Mouse (Mus musculus): ENCODE results near the gene Xkr7. TPM values are rescaled to one million over a fixed set of nuclear protein-coding genes. Genes with fewer than 3 reads are reported as not detected.

Gene Xkr7
- polyA plus RNA-seq, 1 experiment from 2014 or later: not detected

DNA sequence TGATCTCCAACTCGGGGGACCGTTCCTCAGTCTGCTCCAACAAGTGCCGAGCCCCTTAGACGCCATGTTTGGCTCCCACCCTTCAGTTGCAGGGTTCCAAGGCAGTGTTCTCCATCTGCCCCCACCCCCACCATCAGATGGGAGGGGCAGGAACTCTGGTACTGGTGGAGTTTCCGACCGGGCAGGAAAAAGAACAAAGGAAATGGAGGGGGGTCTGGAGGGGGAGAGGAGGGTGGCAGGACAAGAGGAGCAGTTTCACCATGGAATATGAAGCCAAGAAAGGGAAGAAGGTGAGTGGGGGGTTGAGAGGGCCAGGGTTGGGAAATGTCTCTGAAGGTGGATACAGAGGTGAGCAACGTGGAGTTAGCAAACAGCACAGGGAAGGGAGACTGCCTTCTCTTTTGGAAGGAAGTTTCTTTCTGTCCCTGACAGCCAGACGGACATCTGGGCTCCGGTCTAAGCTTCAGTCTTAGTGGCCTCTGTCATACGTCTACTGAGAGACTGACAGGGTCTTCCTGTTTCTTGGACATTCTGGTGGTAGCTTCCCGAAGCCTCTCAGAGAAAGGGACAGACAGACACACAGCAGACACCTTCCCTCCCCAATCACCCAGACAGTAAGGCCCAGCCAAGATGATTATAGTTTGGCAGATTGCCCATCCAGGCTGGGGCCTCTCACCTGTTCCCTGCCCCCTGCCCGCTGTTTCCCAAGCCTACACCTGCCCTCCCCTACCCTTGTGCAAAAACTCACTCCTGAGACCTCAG is 34.3 kb downstream of the Xkr7 start, which contains the start of gene Ccm2l:
Ccm2l (plus strand) TSS at position 209 of the 762 bp plus-strand sequence.
- peak within 1 kb of the TSS; percentile 46 for H3K4me2 ChIP-seq (replicated peaks; ENCODE audit: low read depth, low read length)
- H3K9me3 ChIP-seq (ENCODE audit: low read length): no peaks in the 10 kb centered on the region
- DNase-seq (ENCODE audit: low spot score) (peak; percentile 53), ATAC-seq (peak; percentile 90)
- no peaks in the 10 kb centered on the region for H3K4me1 ChIP-seq (ENCODE audit: insufficient read depth, low read depth, low read length)
- H3K27me3 ChIP-seq (replicated peaks; ENCODE audit: insufficient read depth, low read length): peaks cover 9% of the 10 kb centered on the region
- 0 out of 2 replicates have a peak within 1 kb of the TSS, but pooled peaks have one; percentile 8 for H3K9ac ChIP-seq (replicated peaks; ENCODE audit: low read depth)
- H3K36me3 ChIP-seq (ENCODE audit: insufficient read depth, low read length): no peaks in the 10 kb centered on the region
- TF ChIP-seq EP300 (IDR thresholded peaks at IDR 0.05) (peak; percentile 88), CTCF (IDR thresholded peaks at IDR 0.05) (no peak)
- peak within 1 kb of the TSS; percentile 90 for H3K27ac ChIP-seq (ENCODE audit: low read length)
- H3K4me3 ChIP-seq (ENCODE audit: low read depth, low read length): peak within 1 kb of the TSS; percentile 21
- 34% methylated on average over 12 of the region's 12 CpGs for WGBS

DNA sequence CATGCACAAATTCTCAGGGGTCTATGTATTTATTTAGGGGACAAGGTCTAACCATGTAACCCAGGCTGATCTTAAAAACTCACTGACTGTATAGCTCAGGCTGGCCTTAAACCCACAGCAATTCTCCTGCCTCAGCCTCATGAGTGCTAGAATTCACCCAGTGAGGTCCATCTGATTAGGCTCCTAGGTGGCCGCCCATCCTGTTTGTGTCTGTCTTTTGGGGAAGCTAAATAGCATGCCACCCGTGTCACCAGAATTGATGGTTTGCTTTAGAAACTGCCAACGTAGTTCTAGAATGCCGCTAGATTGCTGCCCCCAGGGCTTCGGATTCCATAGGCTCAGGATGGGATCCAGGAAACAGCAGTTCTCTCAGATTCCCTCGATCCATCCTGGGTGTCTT is 35.3 kb downstream of the Xkr7 start:
- Histone ChIP-seq H3K36me3 (ENCODE audit: insufficient read depth, low read length) (no peaks in the 10 kb centered on the region), H3K27ac (ENCODE audit: low read length) (peak overlapping the region; percentile 90), H3K4me3 (ENCODE audit: low read depth, low read length) (peak overlapping the region; percentile 21; the same call in 1 of the 2 replicates), H3K4me1 (ENCODE audit: insufficient read depth, low read depth, low read length) (no peaks in the 10 kb centered on the region), H3K4me2 (replicated peaks; ENCODE audit: low read depth, low read length) (peak overlapping the region; percentile 46), H3K9me3 (ENCODE audit: low read length) (no peaks in the 10 kb centered on the region), H3K27me3 (replicated peaks; ENCODE audit: insufficient read depth, low read length) (peaks cover 18% of the 10 kb centered on the region), H3K9ac (replicated peaks; ENCODE audit: low read depth) (no peak overlapping the region)
- DNase-seq (ENCODE audit: low spot score) (peak; percentile 43), ATAC-seq (no peak)
- peak; percentile 60 for TF ChIP-seq EP300 (IDR thresholded peaks at IDR 0.05)
- no peak for TF ChIP-seq CTCF (IDR thresholded peaks at IDR 0.05)
- WGBS: 44% methylated on average over 6 of the region's 6 CpGs

DNA sequence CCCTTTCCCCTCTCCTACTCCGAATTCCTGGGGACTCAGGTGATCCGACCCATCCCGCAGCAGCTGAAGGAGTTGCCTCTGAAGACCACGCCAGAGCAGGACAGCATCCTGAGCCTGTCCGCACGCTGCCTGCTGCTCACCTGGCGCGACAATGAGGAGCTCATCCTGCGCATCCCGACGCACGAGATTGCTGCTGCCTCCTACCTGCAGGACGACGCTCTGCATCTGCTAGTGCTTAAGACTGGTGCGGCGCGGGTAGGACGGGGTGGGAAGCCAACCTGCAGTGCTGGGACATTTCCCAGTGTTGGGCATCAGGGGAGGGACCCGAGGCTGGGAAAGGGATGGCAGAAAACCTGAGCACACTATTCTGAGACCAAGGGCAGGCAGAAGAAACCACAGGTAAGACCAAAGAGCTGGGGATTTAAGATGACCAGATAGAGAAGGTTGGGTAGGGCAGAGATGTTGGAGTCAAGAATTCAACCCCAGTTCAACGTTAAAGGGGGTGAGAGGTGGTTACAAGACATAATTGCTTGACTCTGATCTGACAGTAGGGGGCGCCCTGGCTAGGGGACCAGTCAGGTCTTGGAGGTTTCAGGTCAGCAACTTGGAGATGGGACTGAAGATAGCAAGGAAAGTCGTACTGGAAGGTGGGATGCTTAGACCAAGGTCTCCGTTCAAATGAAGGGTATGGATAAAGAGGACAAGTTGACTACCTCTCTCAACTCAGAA is 39.3 kb downstream of the Xkr7 start:
- Histone ChIP-seq H3K27ac (ENCODE audit: low read length) (no peak overlapping the region), H3K4me1 (ENCODE audit: insufficient read depth, low read depth, low read length) (no peaks in the 10 kb centered on the region), H3K9me3 (ENCODE audit: low read length) (no peaks in the 10 kb centered on the region), H3K36me3 (ENCODE audit: insufficient read depth, low read length) (no peaks in the 10 kb centered on the region), H3K27me3 (replicated peaks; ENCODE audit: insufficient read depth, low read length) (peaks cover 20% of the 10 kb centered on the region), H3K4me3 (ENCODE audit: low read depth, low read length) (no peak overlapping the region), H3K4me2 (replicated peaks; ENCODE audit: low read depth, low read length) (peak overlapping the region; percentile 44; the same call in 1 of the 2 replicates), H3K9ac (replicated peaks; ENCODE audit: low read depth) (no peak overlapping the region)
- TF ChIP-seq CTCF (IDR thresholded peaks at IDR 0.05): peak; percentile 68
- TF ChIP-seq EP300 (IDR thresholded peaks at IDR 0.05): no peak
- peak; percentile 62 for DNase-seq (ENCODE audit: low spot score)
- 12% methylated on average over 23 of the region's 23 CpGs for WGBS
- ATAC-seq: no peak

DNA sequence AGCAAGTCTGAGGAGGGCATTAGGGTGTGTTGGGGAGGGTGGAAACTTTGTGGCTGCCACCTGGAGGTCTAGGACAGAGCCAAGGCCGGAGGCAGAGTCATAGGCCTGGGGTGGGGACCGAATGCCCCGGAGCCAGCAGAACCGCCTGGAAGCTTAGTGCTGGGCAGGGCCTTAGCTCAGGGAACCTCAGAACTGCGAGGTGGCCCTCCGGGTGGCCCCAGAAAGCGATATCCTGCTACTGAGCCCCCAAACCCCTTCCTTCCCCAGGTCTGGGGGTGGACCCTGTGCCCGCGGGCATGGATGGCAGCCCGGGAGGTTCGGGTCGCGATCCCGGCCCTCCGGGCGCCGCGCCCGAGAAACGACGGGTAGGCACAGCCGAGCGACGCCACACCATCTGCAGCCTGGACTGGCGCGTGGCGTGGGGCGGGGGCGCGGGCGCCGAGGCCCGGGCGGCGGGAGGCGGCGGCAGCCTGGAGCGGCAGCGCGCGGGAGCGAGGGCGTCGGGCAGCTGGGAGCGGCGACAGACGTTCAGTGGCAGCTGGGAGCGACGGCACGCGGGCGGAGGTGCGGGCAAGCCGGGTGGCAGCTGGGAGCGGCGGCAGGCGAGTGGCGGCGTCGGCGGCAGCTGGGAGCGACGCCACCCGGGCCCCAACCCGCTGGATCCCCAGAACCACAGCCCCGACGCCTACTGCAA is 40.0 kb downstream of the Xkr7 start:
- no peaks in the 10 kb centered on the region for H3K36me3 ChIP-seq (ENCODE audit: insufficient read depth, low read length)
- 21% methylated on average over 50 of the region's 67 CpGs for WGBS
- peak overlapping the region; percentile 8; the same call in 1 of the 2 replicates for H3K4me3 ChIP-seq (ENCODE audit: low read depth, low read length)
- 0 out of 2 replicates have a peak overlapping the region, but pooled peaks have one; percentile 16 for H3K9ac ChIP-seq (replicated peaks; ENCODE audit: low read depth)
- H3K4me2 ChIP-seq (replicated peaks; ENCODE audit: low read depth, low read length): peak overlapping the region; percentile 44
- no peaks in the 10 kb centered on the region for H3K9me3 ChIP-seq (ENCODE audit: low read length)
- ATAC-seq: 0 out of 2 replicates have a peak, but pooled peaks have one; percentile 28
- H3K27me3 ChIP-seq (replicated peaks; ENCODE audit: insufficient read depth, low read length): peaks cover 20% of the 10 kb centered on the region
- TF ChIP-seq CTCF (IDR thresholded peaks at IDR 0.05) (no peak), EP300 (IDR thresholded peaks at IDR 0.05) (no peak)
- H3K27ac ChIP-seq (ENCODE audit: low read length): no peak overlapping the region; the same call in 1 of the 2 replicates
- DNase-seq (ENCODE audit: low spot score): no peak
- H3K4me1 ChIP-seq (ENCODE audit: insufficient read depth, low read depth, low read length): no peaks in the 10 kb centered on the region

DNA sequence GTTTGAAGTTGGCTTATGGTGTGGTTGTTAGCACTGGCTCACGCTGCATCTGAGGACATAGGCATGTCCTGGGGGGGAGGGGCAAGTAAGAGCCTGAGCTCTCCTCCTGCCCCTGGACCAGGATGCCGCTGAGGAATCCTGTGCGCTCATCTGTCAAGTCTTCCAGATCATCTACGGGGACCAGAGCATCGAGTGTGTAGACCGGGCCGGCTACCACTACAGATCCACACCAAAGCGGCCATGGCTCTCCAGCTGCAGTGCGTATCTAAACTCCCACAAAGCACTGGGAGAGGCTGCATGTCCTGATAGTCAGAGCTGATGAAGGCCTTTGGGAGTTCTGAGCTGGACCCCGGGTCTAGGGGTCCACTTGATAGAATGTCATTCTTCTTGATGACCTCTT is 43.0 kb downstream of the Xkr7 start:
- no peak for TF ChIP-seq CTCF (IDR thresholded peaks at IDR 0.05)
- no peak for TF ChIP-seq EP300 (IDR thresholded peaks at IDR 0.05)

DNA sequence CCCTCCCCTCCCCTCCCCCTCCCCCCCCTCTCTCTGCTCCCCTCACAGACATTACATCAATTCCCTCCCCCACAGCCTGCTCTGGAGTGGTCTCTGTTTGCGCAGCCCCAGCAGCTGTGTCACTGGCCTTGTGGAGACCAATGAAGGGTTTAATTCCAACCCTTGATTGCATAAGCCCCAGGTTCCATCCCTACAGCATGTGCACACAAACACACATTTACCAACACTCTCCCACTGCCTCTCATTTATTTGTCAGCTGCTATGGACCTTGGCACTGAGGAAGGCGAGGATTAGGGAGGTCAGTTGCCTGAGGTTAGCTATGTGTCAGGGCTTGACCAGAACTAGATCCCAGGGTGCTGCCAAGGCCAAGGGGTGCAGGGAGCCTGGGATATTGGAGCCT is 44.3 kb downstream of the Xkr7 start:
- no peak for ATAC-seq

More for the DNA sequence above, 43.0 kb downstream of the Xkr7 start:
- no peaks in the 10 kb centered on the region for H3K36me3 ChIP-seq (ENCODE audit: insufficient read depth, low read length)
- no peak overlapping the region for H3K4me2 ChIP-seq (replicated peaks; ENCODE audit: low read depth, low read length)
- no peak overlapping the region for H3K9ac ChIP-seq (replicated peaks; ENCODE audit: low read depth)
- WGBS: 88% methylated on average over 10 of the region's 10 CpGs
- H3K4me1 ChIP-seq (ENCODE audit: insufficient read depth, low read depth, low read length): no peaks in the 10 kb centered on the region
- H3K9me3 ChIP-seq (ENCODE audit: low read length): no peaks in the 10 kb centered on the region
- no peak for ATAC-seq
- H3K4me3 ChIP-seq (ENCODE audit: low read depth, low read length): no peak overlapping the region
- no peak for DNase-seq (ENCODE audit: low spot score)
- H3K27ac ChIP-seq (ENCODE audit: low read length): no peak overlapping the region
- peaks cover 20% of the 10 kb centered on the region for H3K27me3 ChIP-seq (replicated peaks; ENCODE audit: insufficient read depth, low read length)

More for the DNA sequence above, 44.3 kb downstream of the Xkr7 start:
- 42% methylated on average over 2 of the region's 2 CpGs for WGBS
- no peaks in the 10 kb centered on the region for H3K36me3 ChIP-seq (ENCODE audit: insufficient read depth, low read length)
- no peak overlapping the region for H3K27ac ChIP-seq (ENCODE audit: low read length)
- H3K4me1 ChIP-seq (ENCODE audit: insufficient read depth, low read depth, low read length): no peaks in the 10 kb centered on the region
- DNase-seq (ENCODE audit: low spot score): no peak
- TF ChIP-seq EP300 (IDR thresholded peaks at IDR 0.05) (no peak), CTCF (IDR thresholded peaks at IDR 0.05) (no peak)
- no peaks in the 10 kb centered on the region for H3K9me3 ChIP-seq (ENCODE audit: low read length)
- H3K4me3 ChIP-seq (ENCODE audit: low read depth, low read length): no peak overlapping the region
- peaks cover 11% of the 10 kb centered on the region for H3K27me3 ChIP-seq (replicated peaks; ENCODE audit: insufficient read depth, low read length)
- H3K4me2 ChIP-seq (replicated peaks; ENCODE audit: low read depth, low read length): no peak overlapping the region
- H3K9ac ChIP-seq (replicated peaks; ENCODE audit: low read depth): no peak overlapping the region
